Mouse (Mus musculus) urinary bladder, postnatal 14 days (tissue): ENCODE measurements around the gene Mbd5.
A peak's percentile ranks its signal among the peaks of the same experiment; 100 is the strongest.

ENCODE experiments used
- DNase-seq: peaks from one replicate; pipeline ENCODE4 v3.0.0; 2021; ENCODE audit warnings: low spot score

The Mbd5 gene

DNA sequence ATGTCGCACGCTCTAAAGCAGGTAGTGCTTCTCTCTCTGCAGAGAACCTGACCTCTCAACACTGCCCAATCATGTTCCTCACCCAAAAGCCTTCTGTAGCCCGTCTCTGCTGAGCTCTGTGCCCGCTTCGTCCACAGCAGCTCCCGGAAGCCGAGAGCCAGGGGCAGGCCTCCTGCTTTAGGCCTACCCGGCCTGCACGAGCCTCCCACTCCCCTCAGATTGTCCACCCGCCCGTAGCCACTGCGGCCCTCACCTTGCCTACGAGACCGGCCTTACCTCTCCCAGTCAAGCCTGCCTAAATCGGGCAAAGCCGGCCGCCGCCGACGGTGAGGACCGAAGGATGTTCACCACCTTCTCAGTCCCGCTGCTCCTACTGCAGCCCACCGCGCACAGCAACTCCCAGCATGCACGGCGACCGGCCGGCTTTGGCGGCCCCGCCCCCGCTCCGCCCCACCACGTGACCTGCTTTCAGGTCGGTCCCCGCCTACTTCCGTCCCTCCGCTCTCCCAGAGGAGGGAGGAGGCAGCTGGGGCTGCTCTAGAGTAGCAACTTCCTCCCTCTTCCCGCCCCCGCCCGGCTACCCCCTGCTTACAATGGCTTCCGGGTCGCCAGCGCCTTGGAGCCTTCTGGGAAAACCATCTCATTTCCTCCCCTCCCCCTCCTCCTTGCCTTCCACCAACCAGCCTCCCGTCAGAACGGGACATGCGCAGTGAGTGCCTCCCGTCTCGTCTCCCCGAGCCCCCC, at the start of gene Mbd5:
Mbd5 (plus strand) TSS at position 668 of the 744 bp plus-strand sequence.
- DNase-seq = peak; percentile 99

DNA sequence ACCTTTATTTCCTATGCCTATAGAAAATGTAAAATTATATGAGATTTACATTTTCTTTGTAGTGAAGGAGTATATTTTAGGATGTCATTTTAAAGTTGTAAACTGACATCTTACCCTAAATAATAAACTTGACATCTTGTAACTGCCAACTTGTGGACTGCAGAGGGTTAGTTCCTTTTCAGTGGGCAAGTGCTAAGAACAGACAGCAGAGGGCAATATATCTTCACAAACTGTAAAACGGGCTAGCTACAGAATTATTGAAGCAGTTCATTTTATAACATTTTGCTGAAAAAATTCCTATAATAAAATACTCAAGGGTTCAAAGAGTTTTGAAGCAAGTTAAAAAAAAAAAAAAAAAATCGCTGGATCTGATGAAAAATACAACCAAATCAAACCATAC, 40.4 kb upstream of the Mbd5 start:
- DNase-seq = no peak

DNA sequence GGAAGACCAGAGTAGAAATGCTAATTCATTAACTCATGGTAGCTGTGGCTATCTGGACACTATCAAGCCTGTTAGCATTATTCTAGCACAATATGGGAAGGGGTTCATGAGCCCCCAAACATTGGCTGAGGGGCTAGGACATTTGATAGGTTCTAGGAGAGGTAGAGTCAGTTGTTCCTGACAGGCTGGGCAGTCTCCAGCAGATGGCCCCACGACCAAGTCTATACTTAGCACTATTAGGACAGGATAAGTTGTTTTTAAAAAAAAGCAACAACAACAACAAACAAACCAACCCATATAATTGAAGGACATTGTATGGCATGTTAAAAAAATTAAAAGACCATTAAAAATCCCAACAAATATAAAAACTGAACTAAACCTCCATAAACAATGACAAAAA, 35.1 kb upstream of the Mbd5 start:
- DNase-seq = no peak

DNA sequence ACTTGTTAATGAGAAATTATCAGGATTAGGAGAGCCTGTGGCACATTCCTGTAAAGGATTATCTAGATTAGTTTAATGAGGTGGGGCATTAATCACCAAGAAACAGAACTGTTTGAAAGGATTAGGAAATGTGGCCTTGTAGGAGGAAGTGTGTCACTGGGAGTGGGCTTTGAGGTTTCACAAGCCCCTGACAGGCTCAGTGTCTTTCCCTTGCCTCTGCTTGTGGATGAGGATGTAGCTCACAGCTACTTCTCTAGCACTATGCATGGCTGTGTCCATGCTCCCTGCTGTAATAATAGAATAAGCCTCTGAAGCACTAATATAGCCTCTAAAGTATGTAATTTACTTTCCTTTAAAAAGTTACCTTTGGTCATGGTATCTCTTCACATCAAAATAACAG, 33.5 kb upstream of the Mbd5 start:
- no peak for DNase-seq

DNA sequence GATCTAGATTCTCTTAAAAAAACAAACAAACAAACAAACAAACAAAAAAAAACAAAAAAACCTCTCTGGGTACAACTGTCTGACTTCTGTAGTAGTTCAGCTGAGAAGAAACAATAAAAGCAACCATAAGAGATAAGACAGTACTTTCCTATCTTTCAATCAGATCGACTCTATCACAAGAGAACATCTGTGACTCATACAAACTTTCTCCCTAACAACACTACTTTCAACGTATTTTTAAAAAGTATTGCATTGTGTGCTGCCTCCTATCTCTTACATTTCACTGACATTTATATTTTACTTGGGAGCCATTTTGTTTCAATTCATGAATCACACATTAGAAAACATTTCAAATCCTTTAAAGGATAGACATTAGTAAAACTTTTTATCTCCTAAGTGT, 14.2 kb upstream of the Mbd5 start:
- DNase-seq = no peak

DNA sequence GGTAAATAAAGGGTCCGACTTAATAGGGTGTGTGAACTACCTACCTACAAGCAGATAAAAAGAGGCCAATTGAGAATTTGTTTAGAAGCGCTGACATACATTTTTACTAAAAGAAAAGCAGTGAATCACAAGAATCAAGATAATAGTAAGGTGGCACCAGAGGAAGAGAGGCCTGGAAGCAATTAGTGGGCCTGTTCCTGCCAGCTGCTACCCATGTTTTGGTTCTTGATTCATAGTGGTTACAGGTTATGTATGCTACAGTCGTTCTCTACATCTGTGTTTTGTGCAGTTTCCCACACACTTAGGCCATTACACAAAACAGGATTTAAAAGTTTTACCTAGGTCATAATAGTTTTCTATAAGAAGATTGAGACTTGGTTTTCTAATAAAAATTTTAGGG, 1.5 kb upstream of the Mbd5 start:
- no peak for DNase-seq

DNA sequence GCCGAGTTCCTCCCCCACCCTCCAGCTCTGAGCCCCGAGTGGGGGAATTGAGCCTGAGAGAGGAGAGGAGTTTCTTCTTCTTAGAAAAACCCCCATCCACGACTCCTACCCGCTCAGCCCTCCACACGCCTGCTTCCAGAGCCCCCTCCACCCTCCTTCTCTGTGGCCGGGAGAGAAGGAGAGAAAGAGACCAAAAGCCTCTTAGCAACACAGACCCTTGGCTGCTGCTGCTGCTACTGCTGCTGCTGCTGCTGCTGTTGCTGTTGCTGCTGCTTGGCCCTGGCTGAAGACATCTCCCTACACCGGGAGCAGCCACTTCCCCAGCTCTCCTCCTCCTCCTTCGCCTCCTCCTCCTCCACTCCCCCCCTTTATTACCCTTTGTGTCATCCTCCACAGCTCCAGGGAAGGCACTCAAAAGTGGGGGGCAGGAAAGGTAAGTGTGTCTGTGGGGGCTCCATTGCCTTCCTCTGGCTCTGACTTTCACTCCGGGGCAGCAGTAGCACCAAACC, 489 bp downstream of the Mbd5 start:
- peak; percentile 24 for DNase-seq

DNA sequence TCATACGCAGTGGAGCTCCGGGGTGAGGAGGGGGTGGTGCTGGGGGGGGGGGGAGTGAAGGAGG, 776 bp downstream of the Mbd5 start, which contains the start of gene Orc4:
Orc4 (minus strand) TSS at position 26 of the 64 bp plus-strand sequence.
- no peak for DNase-seq

DNA sequence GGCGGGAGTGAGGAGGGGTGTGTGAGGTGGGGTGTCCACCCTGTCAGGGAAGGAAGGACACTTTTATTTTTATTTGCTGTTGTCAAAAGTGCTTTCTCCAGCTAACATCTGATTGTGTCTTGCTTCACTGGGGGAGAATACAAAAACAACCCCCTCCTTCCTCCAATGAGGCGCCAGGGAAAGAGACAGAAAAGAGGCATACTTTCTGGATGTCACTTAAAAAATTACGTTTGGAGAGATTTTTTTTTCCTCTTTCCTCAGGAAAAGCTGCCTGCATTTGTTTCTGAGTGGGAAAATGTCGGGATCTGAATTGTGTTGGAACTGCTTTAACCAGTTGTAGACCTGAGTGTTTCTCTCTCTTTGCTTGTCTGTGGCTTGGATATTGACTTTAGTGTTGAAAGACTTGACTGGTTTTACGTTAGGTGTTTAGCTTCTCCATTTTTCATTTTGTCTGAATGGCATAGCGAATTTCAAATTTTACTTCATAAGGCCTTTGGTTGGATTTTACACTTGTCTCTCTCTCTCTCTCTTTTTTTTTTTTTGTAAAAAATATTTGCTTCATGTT, 1.1 kb downstream of the Mbd5 start:
- no peak for DNase-seq

DNA sequence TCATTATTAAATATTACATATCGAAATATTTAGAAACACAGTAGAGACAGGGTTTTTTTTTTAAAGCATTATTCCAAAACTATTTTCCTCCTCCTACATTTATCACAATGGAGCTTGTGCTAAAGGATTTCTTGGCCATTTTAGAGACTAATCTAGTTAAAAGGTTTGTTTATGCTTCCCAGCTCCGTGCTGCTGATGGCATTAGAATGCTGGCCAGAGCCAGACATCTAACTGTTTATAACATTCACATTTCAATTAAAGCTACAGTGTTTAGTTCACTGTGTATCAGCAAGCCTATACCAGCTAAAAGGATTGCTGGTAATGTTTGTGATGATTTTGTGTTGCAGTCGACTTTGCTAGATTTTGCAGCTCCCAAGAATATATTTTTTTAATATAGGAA, 7.3 kb downstream of the Mbd5 start:
- no peak for DNase-seq

DNA sequence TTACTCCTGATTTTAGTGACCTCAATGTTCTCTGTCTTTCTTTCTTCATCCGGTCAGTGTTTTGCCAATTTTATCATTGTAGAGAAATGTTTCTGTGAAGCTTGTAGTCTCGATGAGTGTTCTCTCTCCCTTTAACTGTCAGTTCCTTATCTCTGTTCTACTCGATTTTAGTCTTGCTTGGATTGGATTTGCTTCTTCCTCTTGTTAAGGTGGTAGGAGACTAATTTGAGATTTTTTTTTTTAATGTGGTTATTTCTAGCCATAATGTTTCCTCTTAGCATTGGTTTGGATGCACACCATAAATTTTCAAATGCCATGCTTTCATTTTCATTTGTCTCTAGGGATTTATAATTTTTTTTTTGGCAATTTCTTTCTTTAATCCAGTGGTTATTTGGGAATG, 29.6 kb downstream of the Mbd5 start:
- DNase-seq = no peak

DNA sequence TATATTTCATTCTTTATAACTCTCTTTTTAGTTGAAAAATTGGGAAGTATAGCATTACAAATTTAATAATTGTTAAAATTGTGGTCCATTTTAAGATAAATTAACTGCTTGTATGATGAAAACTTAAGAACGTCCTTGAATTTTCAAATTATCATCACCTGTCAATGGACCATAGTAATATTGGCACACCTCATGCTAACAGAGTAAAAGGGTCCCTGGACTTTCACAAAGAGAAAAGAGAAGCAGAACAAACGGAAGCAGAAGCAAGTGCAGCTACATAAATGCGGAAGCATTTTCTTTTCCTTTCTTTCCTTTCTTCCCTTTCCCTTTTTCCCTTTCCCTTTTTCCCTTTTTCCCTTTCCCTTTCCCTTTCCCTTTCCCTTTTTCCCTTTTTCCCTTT, 41.0 kb downstream of the Mbd5 start:
- DNase-seq = no peak

DNA sequence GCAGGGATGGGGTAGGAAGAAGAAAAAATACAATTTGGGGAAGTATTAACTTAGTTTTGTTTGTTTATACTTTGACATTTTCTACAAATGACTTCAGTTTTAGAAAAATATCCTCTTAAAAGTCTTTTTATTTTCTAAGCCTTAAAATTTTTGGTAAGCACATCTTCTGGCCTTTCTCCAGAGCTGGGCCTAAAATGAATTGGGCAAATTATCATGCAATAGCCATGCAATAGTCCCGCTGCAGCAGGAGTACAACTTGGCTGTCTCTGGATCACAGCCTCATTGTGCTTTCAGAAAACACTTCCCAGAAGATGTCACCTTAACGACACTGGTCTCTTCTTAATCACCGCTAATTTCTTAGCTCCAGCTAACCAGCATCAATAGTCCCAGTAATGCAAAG, 91.2 kb downstream of the Mbd5 start:
- no peak for DNase-seq

DNA sequence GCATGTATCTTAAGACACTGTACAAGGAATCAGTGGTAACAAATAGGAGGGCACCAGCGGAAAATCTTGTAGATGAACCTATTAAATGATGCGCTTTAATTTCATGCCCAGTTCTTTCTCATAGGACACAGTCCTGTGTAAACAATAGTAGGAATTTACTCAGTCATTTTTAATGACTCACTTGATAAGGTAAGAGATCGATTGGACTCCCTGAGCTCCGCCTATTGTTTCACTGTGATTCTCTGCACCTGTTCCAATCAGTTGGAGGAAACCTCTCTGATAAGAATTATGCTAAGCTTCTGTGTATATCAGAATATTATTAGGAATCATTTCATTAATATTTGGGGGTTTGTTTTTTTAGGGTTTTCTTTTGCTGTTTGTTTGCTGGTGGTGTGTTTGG, 100.7 kb downstream of the Mbd5 start:
- DNase-seq = no peak

DNA sequence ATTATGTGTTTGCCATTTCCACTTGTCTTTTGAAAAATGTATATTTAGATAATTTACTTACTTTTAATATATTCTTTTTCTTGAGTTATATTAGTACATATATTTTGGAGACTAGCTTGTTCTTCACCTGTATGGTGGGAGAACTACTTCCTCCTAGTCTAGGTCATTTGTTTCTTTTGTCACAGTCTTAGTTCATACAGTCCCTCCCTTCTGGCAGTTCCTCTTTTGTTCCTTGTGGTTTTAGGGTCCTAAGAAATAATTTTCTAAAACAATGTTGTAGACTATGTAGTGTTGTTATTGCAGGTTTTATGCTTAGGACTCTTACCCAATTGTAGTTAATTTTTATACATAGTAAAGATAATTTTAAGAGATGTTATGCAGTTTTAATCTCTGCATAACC, 118.6 kb downstream of the Mbd5 start:
- no peak for DNase-seq

DNA sequence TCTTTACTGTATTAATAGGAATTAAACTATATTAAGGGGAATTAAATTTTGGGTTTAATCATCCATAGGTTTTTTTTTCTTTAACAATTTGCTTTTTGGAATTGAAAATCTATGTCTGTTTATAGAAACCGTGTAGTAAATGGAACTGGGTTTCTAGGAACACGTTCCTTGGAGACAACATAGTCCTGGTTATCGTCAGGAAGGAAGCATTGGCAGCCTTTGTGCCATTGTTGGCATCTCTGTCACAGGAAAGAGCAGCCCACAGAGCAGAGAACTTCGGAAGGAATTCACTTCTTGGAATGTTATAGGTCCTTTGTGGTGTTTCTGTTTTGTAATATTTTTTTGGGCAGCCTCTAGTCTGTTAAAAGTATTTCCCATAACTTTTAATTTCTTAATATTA, 135.7 kb downstream of the Mbd5 start:
- no peak for DNase-seq

DNA sequence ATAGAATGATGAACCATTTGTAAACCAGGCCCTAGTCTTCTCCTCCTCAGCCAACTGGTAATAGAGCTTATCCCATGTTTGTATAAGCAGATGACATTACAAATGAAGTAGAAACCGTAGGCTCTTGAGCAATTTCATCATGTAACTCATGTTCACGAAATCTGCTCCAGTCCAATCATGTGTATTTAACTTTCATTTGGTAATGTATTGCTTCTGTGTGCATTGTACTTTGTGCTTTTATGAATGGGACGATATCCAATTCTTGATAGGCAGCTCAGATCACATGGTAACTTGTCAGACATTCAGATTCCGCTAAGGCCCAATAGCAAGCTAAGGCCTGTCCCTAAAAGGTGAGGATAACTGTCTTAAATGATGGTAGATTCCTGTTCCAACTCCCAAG, 141.5 kb downstream of the Mbd5 start:
- no peak for DNase-seq

DNA sequence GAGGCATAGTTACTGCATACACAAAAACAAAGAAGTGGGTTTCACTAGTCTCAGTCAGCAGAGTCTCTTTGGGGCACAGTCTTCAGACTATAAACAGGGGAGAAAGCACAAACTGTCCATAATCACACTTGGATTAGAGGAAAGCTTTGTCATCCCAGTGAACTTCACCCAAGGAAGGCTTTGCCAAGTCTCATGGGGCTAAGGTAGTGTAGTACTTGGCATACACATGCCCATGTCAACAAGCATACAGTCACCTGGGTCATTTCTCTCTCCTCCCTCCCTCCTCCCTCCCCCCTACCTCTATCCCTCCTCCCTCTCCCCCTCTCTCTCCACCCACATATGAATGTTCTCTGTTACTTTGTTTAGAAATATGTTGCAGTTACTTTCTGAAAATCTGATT, 147.5 kb downstream of the Mbd5 start:
- DNase-seq = no peak

DNA sequence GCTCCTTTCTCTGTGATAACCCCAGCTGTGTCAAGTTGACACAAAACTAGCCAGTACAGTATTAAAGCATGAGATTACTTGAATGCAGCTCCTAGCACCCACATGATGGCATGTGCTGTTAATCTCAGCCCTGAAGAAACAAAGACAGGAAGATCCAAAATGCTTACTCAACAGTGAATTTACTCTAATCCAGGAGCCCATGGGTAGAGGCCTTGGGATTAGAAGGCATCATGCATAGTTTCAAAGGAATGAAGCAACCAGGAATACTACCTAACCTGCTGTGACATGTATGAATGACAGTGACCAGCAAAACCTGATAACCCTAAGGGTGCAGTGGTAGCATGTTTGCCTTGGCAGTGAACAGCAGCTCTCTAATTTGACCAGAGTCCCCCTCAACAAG, 159.6 kb downstream of the Mbd5 start:
- DNase-seq = no peak

DNA sequence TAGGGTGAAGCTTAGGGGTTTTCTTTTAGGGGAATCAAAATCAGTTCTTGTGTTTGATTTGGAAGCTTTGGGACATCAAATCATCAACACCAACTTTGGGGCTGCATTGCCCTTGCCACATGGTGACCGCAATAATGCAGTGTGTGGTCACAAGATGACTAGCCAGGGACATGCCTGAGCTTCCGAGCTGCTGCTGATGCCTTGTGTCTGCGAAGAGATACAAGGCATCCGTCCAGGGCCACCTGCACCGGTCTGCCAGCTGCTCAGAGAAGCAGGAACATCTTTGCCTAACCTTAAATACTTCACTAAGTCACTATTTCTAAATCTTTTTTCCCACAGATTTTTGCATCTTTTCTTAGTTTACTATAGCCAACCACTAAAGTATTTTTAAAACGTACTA, 170.6 kb downstream of the Mbd5 start:
- DNase-seq = no peak

DNA sequence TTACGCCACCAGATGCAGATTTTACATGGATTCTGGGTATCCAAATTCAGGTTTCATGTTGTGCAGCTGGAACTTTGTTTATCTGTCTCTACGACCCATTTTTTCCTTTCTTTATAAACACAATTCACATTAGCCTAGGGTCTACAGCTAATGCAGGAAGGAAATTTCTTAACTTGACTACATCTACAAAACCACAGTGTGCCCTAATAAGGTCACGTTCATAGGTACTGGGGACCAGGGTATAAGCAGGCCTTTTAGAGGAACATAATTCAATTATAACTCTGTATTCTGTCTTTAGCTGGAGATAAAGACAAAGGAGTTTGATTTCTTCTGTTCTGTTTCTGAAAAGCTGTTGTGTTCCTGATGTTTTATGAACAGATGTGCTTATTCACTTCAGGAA, 172.3 kb downstream of the Mbd5 start:
- DNase-seq = no peak

DNA sequence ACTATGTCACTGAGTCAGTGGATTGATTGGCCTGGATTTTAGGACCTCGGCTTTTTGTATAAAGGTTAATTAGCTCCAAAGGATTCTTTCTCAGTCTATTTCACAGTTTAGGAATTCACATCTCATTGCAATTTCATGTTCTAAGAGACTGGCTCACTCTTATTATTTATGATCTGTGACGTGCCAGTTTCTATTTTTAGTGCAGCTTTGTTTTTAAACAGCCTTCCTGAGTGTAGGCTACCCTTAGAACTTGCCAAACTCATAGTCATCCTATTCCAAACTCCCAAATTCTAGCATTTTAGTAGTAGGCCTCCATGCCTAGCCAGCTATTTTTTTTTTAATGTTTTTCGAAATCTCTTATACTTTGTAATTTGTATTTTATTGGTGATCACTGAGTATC, 192.9 kb downstream of the Mbd5 start:
- no peak for DNase-seq

DNA sequence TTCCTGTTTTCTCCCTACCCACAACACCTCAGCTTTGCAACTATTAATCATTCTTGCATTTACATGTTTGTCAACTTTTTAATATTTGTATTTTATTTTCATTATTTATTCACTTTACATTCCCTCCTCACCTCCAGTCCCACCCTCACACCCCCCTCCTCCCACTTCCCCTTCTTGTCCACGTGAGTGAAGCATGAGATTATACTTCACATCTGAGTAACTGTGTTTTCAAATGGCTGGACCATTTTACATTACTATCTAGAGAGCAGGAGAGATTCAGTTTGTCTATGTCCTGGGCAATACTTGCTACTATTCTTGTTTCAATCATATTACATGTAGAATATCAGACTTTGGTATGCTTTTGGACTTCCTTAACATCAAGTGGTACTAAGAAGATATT, 204.3 kb downstream of the Mbd5 start:
- no peak for DNase-seq

DNA sequence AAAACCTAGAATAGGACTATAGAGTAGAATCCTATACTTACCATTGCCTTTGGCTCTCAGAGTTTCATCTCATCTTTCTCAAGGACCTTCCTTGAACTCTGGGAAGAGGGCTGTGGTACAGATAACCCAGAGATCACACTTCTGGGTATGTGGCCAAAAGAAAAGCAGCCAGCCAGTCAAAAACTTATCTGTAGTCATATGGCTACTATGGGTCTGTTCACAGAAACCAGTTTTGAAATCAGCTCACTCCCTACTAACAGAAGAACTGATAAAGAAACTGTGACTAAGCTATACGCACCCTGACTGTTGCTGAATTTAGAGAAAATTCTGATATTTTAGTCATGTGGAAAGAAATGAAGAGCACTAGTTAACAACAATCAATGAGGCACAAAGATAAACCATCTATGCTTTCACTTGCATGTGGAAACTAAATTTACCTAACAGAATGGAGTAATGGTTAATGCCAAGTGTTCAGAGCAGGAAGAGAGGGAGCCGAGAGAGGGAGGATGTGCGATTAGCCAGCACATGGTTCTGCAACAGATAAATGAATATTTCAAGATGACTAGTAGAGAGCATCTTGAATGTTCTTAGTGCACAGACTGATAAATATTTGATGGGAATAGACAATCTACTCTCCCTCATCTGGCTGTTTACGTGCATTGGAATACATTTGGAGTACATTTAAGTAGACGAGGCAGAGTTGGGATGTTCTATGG, 211.1 kb downstream of the Mbd5 start:
- DNase-seq = no peak
